Mouse (Mus musculus) kidney, embryonic 15.5 days (tissue): Measurements from ENCODE around the gene Tpx2. TPM values are rescaled to one million over a fixed set of nuclear protein-coding genes. Genes with fewer than 3 reads are reported as not detected.

Source experiments
- ATAC-seq: fragments of 200-750 bp; cut with Nextera tagmentation; replicated peaks from 2 replicates; pipeline ENCODE4 v1.8.0; 2017; ENCODE audit warnings: moderate TSS enrichment; ENCODE audit not compliant: low FRiP score
- H3K27ac ChIP-seq: fragments of 300-500 bp; sonication (generic); 2 replicates; pipeline ENCODE4 v1.5.1; 2015; ENCODE audit warnings: mild to moderate bottlenecking, inconsistent platforms
- H3K27me3 ChIP-seq: fragments of 300-500 bp; sonication (generic); 2 replicates; pipeline ENCODE4 v1.6.1; 2015; ENCODE audit warnings: inconsistent platforms
- H3K36me3 ChIP-seq: fragments of 300-500 bp; sonication (generic); 2 replicates; pipeline ENCODE4 v1.6.1; 2015; ENCODE audit warnings: inconsistent platforms
- H3K4me1 ChIP-seq: fragments of 300-500 bp; sonication (generic); 2 replicates; pipeline ENCODE4 v1.6.1; 2015; ENCODE audit warnings: inconsistent platforms
- H3K4me2 ChIP-seq: fragments of 300-500 bp; sonication (generic); 2 replicates; pipeline ENCODE4 v1.6.1; 2015; ENCODE audit warnings: moderate library complexity, mild to moderate bottlenecking, inconsistent platforms
- H3K4me3 ChIP-seq: fragments of 300-500 bp; sonication (generic); replicated peaks from 2 replicates; pipeline ENCODE4 v1.5.1; 2015; ENCODE audit warnings: mild to moderate bottlenecking, inconsistent platforms
- H3K9ac ChIP-seq: fragments of 300-500 bp; sonication (generic); 2 replicates; pipeline ENCODE4 v1.6.1; 2015; ENCODE audit warnings: mild to moderate bottlenecking, inconsistent platforms
- H3K9me3 ChIP-seq: fragments of 300-500 bp; sonication (generic); replicated peaks from 2 replicates; pipeline ENCODE4 v1.6.1; 2016; ENCODE audit warnings: inconsistent platforms
- WGBS: fragments of 180-500 bp; shearing (Covaris S2); methylation state at CpG from one replicate; pipeline ENCODE4 v1.1.7; 2015; ENCODE audit warnings: mixed read lengths; 5-methylcytosine and 5-hydroxymethylcytosine counted together
- polyA plus RNA-seq: library from polyadenylated mRNA; unstranded; fragments of >200 nt; fragmentation: Nextera tagmentation; extraction: Ambion mirVana; gene quantifications from 2 replicates; pipeline ENCODE4 v1.2.1, GENCODE M21; 2015

The Tpx2 gene
- polyA plus RNA-seq, 1 experiment from 2014 or later, result 88.5 TPM

- H3K9ac ChIP-seq, result no peak overlapping the region
- no peak overlapping the region for H3K4me3 ChIP-seq
- no peak for ATAC-seq
- H3K27ac ChIP-seq, result no peak overlapping the region
- no peaks in the 10 kb centered on the region for H3K27me3 ChIP-seq
- peaks cover 6% of the 10 kb centered on the region; the same call in 1 of the 2 replicates for H3K36me3 ChIP-seq
- WGBS, result 100% methylated on average over 1 of the region's 1 CpGs
- no peaks in the 10 kb centered on the region for H3K9me3 ChIP-seq
- no peak overlapping the region for H3K4me2 ChIP-seq
- H3K4me1 ChIP-seq, result peaks cover 62% of the 10 kb centered on the region
These were observed 34.5 kb upstream of the Tpx2 start for GRCm38 (mm10) chr2:152813232-152813631.

- Histone ChIP-seq H3K4me1 (peaks cover 73% of the 10 kb centered on the region), H3K4me3 (no peak overlapping the region), H3K36me3 (peaks cover 9% of the 10 kb centered on the region), H3K4me2 (no peak overlapping the region), H3K9ac (no peak overlapping the region), H3K27ac (no peak overlapping the region), H3K27me3 (no peaks in the 10 kb centered on the region), H3K9me3 (no peaks in the 10 kb centered on the region)
- 73% methylated on average over 6 of the region's 6 CpGs for WGBS
- ATAC-seq, result no peak; the same call in 1 of the 2 replicates
These were observed 33.4 kb upstream of the Tpx2 start for GRCm38 (mm10) chr2:152814213-152814874.

GRCm38 (mm10) chr2:152815879-152816656 lies 31.7 kb upstream of the Tpx2 start:
- no peak for ATAC-seq
- Histone ChIP-seq H3K27ac (peak overlapping the region; percentile 91), H3K4me3 (no peak overlapping the region), H3K27me3 (no peaks in the 10 kb centered on the region), H3K9ac (no peak overlapping the region), H3K36me3 (peaks cover 19% of the 10 kb centered on the region), H3K9me3 (no peaks in the 10 kb centered on the region), H3K4me1 (peaks cover 76% of the 10 kb centered on the region), H3K4me2 (no peak overlapping the region)
- 65% methylated on average over 7 of the region's 7 CpGs for WGBS

- H3K9me3 ChIP-seq, result no peaks in the 10 kb centered on the region
- no peak for ATAC-seq
- no peak overlapping the region for H3K4me2 ChIP-seq
- no peaks in the 10 kb centered on the region for H3K27me3 ChIP-seq
- H3K36me3 ChIP-seq, result peaks cover 19% of the 10 kb centered on the region
- H3K27ac ChIP-seq, result peak overlapping the region; percentile 91
- H3K4me3 ChIP-seq, result no peak overlapping the region
- WGBS, result 76% methylated on average over 3 of the region's 3 CpGs
- no peak overlapping the region for H3K9ac ChIP-seq
- peaks cover 76% of the 10 kb centered on the region for H3K4me1 ChIP-seq
These were observed 31.0 kb upstream of the Tpx2 start for GRCm38 (mm10) chr2:152816657-152817348.

- peaks cover 78% of the 10 kb centered on the region for H3K4me1 ChIP-seq
- no peak overlapping the region for H3K9ac ChIP-seq
These were observed 30.0 kb upstream of the Tpx2 start for GRCm38 (mm10) chr2:152817596-152818291.

GRCm38 (mm10) chr2:152818679-152819078 lies 29.1 kb upstream of the Tpx2 start:
- WGBS, result 43% methylated on average over 5 of the region's 5 CpGs
- no peak overlapping the region for H3K9ac ChIP-seq
- H3K4me2 ChIP-seq, result no peak overlapping the region
- H3K36me3 ChIP-seq, result peaks cover 25% of the 10 kb centered on the region
- H3K27ac ChIP-seq, result peak overlapping the region; percentile 91
- H3K9me3 ChIP-seq, result no peaks in the 10 kb centered on the region
- H3K4me3 ChIP-seq, result no peak overlapping the region
- peaks cover 75% of the 10 kb centered on the region for H3K4me1 ChIP-seq
- no peak for ATAC-seq
- H3K27me3 ChIP-seq, result no peaks in the 10 kb centered on the region

More at GRCm38 (mm10) chr2:152817596-152818291, 30.0 kb upstream of the Tpx2 start:
- H3K27me3 ChIP-seq, result no peaks in the 10 kb centered on the region
- H3K4me2 ChIP-seq, result no peak overlapping the region
- 46% methylated on average over 6 of the region's 6 CpGs for WGBS
- H3K27ac ChIP-seq, result peak overlapping the region; percentile 91
- H3K9me3 ChIP-seq, result no peaks in the 10 kb centered on the region
- H3K36me3 ChIP-seq, result peaks cover 25% of the 10 kb centered on the region
- ATAC-seq, result 0 out of 2 replicates have a peak, but pooled peaks have one; percentile 22
- no peak overlapping the region for H3K4me3 ChIP-seq

GRCm38 (mm10) chr2:152819097-152819624 lies 28.6 kb upstream of the Tpx2 start:
- Histone ChIP-seq H3K9ac (no peak overlapping the region), H3K27me3 (no peaks in the 10 kb centered on the region), H3K4me1 (peaks cover 80% of the 10 kb centered on the region), H3K4me3 (no peak overlapping the region), H3K36me3 (peaks cover 28% of the 10 kb centered on the region), H3K4me2 (no peak overlapping the region), H3K9me3 (no peaks in the 10 kb centered on the region), H3K27ac (peak overlapping the region; percentile 91)
- 89% methylated on average over 3 of the region's 3 CpGs for WGBS
- no peak for ATAC-seq

GRCm38 (mm10) chr2:152819926-152820325 lies 27.8 kb upstream of the Tpx2 start:
- H3K9me3 ChIP-seq, result no peaks in the 10 kb centered on the region
- 71% methylated on average over 4 of the region's 4 CpGs for WGBS
- no peak overlapping the region for H3K4me3 ChIP-seq
- no peak for ATAC-seq
- peaks cover 29% of the 10 kb centered on the region for H3K36me3 ChIP-seq
- H3K4me1 ChIP-seq, result peaks cover 85% of the 10 kb centered on the region
- no peak overlapping the region for H3K9ac ChIP-seq
- peak overlapping the region; percentile 34 for H3K4me2 ChIP-seq
- H3K27ac ChIP-seq, result peak overlapping the region; percentile 91
- H3K27me3 ChIP-seq, result no peaks in the 10 kb centered on the region

GRCm38 (mm10) chr2:152820369-152820768 lies 27.4 kb upstream of the Tpx2 start:
- H3K4me2 ChIP-seq, result peak overlapping the region; percentile 34
- H3K4me3 ChIP-seq, result no peak overlapping the region
- H3K27ac ChIP-seq, result peak overlapping the region; percentile 91
- 33% methylated on average over 2 of the region's 2 CpGs for WGBS
- H3K27me3 ChIP-seq, result no peaks in the 10 kb centered on the region
- no peaks in the 10 kb centered on the region for H3K9me3 ChIP-seq
- peaks cover 90% of the 10 kb centered on the region for H3K4me1 ChIP-seq
- peaks cover 34% of the 10 kb centered on the region for H3K36me3 ChIP-seq
- no peak overlapping the region for H3K9ac ChIP-seq
- ATAC-seq, result 0 out of 2 replicates have a peak, but pooled peaks have one; percentile 18

GRCm38 (mm10) chr2:152821023-152821422 lies 26.7 kb upstream of the Tpx2 start:
- peaks cover 36% of the 10 kb centered on the region for H3K36me3 ChIP-seq
- peak overlapping the region; percentile 34 for H3K4me2 ChIP-seq
- no peaks in the 10 kb centered on the region for H3K9me3 ChIP-seq
- peaks cover 92% of the 10 kb centered on the region for H3K4me1 ChIP-seq
- 0 out of 2 replicates have a peak, but pooled peaks have one; percentile 38 for ATAC-seq
- no peaks in the 10 kb centered on the region for H3K27me3 ChIP-seq
- no peak overlapping the region for H3K4me3 ChIP-seq
- no peak overlapping the region for H3K9ac ChIP-seq
- peak overlapping the region; percentile 91 for H3K27ac ChIP-seq
- 31% methylated on average over 5 of the region's 5 CpGs for WGBS

- ATAC-seq, result no peak
- no peak overlapping the region for H3K9ac ChIP-seq
- H3K4me3 ChIP-seq, result no peak overlapping the region
- H3K4me2 ChIP-seq, result peak overlapping the region; percentile 34; the same call in 1 of the 2 replicates
- H3K36me3 ChIP-seq, result peaks cover 40% of the 10 kb centered on the region
- H3K4me1 ChIP-seq, result peaks cover 92% of the 10 kb centered on the region
- no peaks in the 10 kb centered on the region for H3K9me3 ChIP-seq
- H3K27ac ChIP-seq, result peak overlapping the region; percentile 91
- H3K27me3 ChIP-seq, result no peaks in the 10 kb centered on the region
These were observed 26.2 kb upstream of the Tpx2 start for GRCm38 (mm10) chr2:152821566-152821965.
